Mouse (Mus musculus) lung, adult 2 months (tissue): Measurements from ENCODE around the gene Zbed4.

Experiments used
- CTCF ChIP-seq: fragments of 200-500 bp; IDR thresholded peaks from 2 replicates; pipeline ENCODE4 v1.5.1; 2011; ENCODE audit warnings: mild to moderate bottlenecking, low read length, control low read depth; ENCODE audit not compliant: insufficient read depth
- POLR2A ChIP-seq: fragments of 200-500 bp; IDR thresholded peaks from 2 replicates; pipeline ENCODE4 v1.6.1; 2011; ENCODE audit warnings: low read depth, mild to moderate bottlenecking, control low read depth, low read length, borderline replicate concordance; ENCODE audit errors: extremely low read depth

- TF ChIP-seq CTCF = no peak
- TF ChIP-seq POLR2A = no peak
These were observed 41.6 kb upstream of the Zbed4 start for GRCm38 (mm10) chr15:88709878-88710277.
